Mouse (Mus musculus) spleen, embryonic (tissue): ENCODE data around the gene Gm20388.

ENCODE experiments used
- CTCF ChIA-PET: fragments of 350-600 bp; sonication (Branson Sonifier 250); formaldehyde crosslinking; loops from one replicate; lab custom pipeline; 2022; lab: Charles Lee

The Gm20388 gene

DNA sequence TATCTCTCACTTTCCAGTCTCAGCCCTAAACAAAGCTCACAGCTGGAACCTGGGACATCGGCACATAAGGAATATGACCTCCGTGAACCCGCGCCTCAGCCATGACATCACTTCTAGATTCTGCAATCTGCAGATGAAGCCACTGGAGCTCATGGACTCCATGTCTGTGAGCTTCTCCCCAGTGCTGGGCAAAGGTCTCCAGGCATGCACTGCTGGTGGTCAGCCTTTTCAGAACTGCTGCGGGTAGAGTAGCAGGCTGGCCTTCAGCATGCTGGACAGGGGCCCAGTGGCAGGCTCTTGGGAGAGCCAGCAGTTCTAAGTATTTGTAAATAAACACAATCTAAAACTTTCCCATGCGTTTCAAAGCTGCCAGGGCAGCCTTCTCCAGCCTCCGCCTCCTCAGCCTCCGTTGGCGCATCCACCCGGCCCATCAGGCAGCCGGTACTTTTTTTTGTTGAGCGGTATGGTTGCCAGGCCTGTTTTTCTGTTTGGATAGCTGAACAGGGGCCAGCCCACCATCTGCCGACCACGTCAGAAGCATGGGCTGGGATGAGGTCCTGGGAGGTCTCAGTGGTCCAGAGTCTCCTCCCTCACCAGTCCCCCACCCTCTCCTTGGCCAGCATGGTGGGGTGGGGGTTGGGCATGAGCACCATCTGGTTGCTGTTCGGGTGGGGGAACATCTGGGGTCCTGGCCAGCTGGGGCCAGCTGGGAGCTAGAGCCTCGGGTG lies 2729.0 kb downstream of the Gm20388 start:
- CTCF ChIA-PET: no interaction called here

DNA sequence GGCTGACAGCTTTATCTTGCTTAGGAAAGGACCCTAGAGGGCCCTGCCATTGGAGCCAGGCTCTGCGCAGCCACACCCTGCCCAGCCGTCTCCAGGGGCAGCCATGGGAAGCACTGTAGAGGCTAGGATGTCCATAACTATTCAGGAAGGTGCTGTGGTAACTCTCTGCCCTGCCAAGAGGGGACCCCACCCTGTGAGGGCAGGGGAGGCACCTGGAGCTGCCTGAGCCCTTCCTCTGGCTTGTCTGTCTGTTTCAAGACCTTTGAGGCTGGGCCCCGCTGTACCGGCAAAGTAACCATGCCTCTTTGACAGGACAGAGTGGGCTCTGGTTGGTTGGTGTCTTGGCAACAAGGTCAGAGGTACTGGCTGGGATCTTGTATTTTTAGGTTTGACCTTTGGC lies 2730.2 kb downstream of the Gm20388 start:
- CTCF ChIA-PET: no interaction called here

DNA sequence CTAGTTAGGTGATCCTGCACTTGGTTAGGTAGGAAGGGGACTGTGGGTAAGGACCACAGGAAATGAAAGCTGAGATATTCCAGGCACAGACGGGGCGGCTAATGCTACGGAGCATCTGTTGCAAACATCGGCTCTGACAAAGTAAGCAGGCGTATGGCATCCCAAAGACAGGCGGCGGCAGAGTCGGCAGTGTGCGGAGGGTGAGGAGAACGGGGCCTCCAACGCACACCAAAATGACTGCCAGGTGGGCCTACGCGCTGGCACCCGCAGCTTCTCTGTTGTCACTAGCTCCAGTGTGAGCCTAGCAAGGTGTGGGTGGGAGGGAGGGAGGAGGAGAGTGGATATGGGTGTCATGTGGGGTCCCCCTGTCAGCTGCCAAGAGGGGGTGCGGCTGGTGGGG lies 2730.8 kb downstream of the Gm20388 start:
- CTCF ChIA-PET: interaction anchor here (0.6 kb wide), 1 partner anchor 19 kb away, joined by 3 read pairs; the partner anchor contains the start of gene Pabpn1l

DNA sequence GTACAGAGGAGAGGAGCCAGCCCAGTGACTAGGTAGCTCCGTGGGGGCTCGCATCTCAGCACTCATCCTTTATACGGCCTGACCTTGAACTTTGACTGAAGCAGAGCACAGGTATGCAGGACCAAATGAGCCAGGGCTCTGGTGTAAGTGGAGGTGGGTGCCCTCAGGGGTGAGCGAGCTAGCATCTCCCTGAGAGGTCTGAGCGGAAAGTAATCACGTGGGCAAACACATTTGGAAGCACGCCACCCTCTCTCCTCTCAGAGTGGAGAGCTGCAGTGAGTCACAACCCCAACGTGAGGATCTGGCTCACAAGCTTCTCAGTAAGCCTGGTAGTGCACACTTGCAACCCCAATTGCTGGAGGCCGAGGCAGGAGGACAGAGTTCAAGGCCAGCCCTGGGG lies 2731.4 kb downstream of the Gm20388 start:
- CTCF ChIA-PET: interaction anchor here (0.6 kb wide), 1 partner anchor 19 kb away, joined by 3 read pairs; the partner anchor contains the start of gene Pabpn1l

DNA sequence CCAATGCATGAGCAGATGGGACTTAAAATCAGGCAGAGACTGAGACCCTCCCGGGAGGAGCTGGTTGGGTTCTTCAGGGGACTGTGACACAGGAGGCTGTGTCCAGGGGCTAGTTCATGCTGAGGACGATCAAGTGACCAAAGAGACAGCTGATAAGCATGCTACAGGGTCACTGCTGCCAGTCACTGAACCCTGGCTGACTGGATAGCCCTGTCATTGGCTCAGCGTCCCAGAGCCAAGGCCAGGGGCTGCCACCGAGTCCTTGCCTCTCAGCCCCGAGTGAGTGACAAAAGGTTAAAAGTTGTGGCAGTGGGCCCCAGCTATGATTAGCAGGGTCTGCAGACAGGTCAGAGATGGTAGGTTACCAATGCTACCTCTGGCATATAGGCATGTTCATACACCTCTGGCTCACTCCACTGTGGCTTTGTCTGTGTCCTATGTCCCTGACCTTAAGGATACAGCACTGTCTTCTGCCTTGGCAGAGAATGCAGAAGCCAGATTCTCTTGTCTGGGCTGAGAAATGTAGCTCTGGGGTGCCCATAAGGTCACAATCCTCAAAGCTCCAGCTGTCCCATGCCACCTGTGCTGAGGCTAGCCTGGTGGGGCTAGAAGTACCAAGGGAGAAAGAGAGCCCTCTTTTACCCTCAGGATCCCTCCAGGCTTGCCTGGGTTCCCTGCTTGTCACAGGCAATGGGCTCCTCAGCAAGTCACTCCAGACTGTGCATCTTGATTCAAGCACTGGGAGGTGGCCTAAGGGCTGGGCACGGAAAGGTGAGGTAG lies 2733.7 kb downstream of the Gm20388 start:
- CTCF ChIA-PET: interaction anchor here (0.6 kb wide), 1 partner anchor 986 kb away, joined by 3 read pairs; no protein-coding TSS in a partner anchor

DNA sequence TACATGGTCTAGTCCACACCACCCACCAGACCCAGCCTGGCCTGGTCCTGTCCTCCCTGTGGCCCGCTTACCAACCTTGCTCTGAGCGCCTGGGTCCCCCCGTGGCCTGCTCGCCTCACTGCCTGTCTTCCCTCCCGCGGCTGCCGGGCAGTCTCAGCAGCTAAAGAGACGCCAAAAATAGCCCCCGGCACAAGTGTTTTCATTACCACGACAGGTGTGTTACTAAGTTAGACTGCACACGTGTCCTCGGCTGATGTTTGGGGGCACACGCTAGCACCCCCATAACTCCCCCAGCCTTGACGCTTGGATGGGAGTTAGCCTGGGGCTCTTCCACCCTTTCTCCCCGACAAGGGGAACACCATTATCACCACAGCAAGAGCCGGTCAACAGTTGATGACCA lies 2735.7 kb downstream of the Gm20388 start:
- CTCF ChIA-PET: no interaction called here

DNA sequence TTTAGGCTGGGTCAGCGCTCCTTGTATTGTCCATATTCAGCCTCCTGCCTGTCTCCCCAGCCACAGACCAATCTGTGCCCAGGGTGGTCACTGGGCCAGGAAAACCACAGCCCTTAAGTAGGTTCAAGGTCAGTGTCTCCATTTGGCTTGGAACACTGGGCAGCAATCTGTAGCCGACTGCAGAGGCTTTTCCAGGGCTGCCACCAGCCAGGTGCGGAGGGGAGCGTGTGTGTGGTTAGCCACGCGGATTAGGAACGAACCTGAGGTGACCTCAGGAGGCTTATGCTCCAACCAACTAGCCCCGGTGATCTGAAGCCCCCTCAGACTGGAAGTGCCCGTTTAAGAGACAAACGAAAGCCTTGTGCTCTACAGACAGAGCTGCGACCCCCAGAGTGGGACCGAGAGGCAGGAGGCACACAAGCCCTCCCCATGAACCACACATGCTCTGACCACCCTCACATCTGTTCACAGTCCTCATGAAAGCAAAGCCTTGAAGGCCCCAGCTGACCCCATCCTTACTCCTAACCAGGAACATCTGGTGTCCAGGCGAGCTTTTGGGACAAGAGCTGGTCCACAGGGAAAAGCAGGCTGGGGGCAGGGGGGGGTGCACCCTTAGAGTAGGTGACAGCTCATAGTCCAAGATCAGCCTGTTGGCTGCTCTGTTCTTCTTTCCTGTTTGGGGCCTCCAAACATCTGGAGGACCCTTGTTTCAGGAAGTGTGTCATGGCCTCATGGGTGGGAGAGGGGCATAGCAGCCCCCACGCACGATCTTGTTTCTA lies 2737.7 kb downstream of the Gm20388 start:
- CTCF ChIA-PET: no interaction called here

DNA sequence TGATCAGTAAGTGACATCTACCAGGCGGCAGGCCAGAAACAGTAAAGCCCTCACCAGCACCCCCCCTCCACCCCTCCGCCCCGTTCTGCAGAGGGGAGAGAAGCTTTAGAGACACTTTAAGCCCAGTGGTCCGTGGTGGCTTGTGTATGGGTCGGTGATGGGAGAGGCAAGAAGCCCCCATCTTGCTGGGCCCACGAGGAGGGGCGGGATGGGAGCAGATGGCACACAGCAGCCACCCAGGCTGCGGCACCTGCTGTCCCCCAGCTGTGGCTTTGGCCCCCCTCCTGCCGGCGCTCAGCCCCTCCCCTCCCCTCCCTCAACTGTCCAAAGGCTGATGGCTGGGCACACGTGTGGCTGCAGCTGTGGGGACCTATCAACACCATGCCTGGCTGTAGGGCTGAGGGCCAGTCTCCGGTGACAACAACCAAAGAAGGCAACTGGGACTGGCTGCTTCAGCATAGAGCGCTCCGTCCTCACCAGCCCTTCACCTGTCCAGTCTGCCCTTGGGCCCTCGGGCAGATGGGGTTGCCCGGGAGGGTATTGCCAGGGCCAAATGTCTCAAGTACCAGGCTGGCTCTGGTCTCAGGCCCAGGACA lies 2740.8 kb downstream of the Gm20388 start:
- CTCF ChIA-PET: no interaction called here

DNA sequence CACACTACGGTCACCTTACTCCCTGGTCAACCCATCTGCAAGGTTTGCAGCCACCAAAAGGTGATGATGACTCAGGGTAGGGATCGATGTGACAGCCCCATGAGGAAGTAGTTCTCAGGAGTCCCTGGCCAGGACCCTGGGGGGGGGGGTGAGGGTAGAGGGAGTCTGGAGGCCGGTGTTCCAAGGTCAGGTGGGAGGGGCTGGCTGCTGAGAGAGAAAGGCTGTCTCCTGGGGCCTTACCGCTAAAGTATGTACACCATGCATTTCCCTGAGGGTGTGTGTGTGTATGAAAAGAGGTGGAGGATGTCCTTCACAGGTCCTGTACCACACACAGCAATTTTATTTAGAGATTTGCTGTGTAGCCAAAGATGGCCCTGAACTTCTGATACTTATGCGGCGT lies 2742.0 kb downstream of the Gm20388 start:
- CTCF ChIA-PET: no interaction called here

DNA sequence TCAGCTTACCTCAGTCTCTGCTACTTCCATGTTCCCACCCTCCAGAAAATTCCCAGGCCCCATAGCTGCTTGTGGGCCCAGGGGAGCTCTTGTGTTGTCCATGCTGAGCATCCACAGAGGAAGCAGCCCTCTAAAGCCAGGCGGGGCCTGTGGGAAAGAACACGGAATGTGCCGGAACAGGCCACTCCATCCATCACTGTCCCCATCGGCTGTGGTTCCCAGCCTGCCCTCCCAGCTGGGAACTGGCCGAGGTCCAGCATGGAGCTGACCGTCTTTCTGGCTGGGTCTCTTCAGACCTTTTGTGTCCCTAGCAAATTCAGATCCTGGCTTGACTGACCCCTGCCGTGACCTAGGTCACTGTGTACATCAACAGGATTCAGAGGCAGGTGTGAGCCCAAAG lies 2744.1 kb downstream of the Gm20388 start:
- CTCF ChIA-PET: interaction anchor here (0.9 kb wide), 1 partner anchor 104 kb away, joined by 3 read pairs; no protein-coding TSS in a partner anchor

DNA sequence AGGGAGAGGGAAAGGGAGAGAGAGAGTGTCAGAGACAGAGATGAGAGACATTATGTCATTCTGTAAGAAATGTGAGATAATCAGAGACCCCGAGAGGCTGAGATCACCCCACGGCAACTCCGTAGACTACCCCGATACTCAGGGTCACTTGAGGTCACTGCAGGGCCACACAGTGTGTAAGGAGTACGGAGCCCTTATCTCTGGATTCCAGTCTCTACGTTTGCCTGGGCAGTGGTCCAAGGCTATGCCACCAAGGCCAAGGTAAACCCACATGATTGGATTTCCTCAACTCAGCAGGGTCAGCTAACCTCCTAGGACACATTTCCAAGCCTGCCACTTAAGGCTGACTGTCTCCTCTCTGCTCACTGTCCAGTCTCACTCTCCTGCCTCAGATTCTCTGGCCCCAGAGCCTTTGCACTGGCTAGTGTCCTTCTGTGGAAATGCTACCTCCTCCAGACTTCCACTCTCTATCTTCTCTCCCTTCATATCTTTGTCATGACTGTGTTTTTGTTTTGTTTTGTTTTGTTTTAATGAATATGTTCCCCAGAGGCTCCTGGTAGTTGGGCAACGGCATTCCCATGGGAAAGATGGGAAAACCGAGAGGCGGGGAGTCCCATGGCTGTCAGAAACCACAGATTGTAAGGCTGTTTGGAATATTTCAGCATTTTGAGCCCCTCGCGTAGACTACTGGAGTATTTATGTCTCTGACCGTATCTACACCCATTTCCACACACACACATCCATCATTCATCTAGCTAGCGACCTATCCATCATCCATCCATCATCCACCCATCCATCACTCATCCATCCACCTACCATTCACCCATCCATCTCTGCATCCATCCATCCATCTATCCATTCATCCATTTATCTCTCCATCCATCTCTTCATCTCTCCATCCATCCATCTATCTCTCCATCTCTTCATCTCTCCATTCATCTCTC lies 2745.7 kb downstream of the Gm20388 start:
- CTCF ChIA-PET: no interaction called here

DNA sequence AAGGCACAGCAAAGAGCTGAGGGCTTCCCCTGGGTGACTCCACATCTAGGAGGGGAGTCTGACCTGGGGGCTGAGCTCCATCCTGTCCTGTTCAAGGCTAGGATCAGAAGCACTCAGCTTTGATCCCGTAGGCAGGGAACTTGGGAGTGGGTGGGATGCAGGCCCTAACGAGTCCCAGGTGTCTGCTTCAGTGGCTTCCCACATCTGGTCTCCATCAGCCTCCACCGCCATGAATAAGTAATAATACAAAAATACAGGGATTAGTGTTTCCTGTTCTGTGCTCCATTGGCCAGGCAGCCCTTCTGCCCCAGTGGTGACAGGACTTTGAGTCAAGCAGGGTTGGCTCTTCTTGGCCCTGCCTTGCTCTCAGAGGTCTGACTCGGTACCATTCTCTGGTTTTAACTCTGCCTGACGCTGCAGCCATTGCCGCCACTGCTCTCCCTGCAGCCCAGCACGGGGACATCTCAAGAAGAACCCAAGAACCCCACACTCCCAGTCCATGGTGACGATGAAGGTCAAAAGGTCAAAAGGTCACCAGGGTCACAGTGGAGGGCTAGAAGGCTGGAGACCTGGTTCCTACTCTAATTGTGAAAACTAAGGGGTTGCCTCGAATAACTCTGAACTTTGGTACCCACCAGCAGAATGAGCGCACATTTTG lies 2747.6 kb downstream of the Gm20388 start:
- CTCF ChIA-PET: no interaction called here

DNA sequence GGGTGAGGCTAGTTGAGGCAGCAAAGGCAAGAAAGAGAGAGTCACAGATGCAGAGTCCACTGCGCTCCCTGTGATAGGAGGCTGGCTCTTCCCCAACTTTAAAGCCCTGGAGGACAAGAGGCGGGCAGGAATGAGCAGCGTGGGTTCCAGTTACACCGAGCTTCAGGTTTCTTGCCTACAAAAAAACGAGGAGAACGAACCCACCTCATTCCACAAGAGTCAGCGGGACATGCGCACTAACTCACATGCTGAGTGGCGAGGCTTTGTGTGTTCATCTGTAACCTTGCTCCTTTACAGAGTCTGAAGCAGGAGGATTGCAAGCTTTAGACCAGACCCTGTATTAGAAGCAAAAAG lies 2748.1 kb downstream of the Gm20388 start:
- CTCF ChIA-PET: interaction anchor here (1.5 kb wide), 1 partner anchor 40 kb away, joined by 3 read pairs; no protein-coding TSS in a partner anchor

DNA sequence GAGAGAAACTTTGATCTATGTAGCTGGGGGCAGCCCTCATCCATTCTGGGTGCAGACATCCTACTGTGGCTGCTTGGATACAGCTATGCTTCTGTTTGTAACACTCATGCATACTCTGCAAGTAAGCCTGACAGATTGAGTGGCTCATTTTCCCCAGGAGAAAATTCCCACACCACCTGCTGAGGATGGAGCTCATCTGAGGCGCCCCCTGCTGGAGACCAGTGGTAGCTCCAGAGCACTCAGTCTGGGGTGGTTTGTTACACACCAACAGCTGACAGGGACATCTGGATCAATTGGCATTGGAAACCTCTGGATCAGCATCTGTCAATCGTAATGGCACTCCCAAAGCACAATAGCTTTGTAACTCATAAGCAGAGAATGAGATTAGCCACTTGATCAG lies 2749.4 kb downstream of the Gm20388 start:
- CTCF ChIA-PET: interaction anchor here (0.5 to 1.5 kb wide), 4 partner anchors 41 to 625 kb away, joined by 3 read pairs; no protein-coding TSS in a partner anchor

DNA sequence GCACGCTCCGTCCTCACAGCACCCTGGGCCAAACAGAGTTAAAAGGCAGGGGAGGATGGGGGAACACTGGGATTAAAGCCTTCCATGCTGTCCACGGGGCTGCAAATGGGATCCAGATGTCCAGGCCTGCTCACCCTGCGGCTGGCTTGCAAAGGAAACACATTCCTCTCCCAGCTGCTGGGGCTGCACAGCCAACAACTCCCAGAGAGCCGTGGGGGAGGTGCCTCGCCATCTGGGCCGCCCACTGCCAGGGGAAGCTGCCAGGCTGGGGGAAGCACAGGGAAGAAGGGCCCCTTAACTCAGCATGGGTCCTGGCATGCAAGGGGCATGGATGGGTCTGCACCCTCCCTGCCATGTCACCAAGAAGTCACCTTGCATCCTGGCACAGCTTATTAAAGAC lies 2750.5 kb downstream of the Gm20388 start:
- CTCF ChIA-PET: no interaction called here

DNA sequence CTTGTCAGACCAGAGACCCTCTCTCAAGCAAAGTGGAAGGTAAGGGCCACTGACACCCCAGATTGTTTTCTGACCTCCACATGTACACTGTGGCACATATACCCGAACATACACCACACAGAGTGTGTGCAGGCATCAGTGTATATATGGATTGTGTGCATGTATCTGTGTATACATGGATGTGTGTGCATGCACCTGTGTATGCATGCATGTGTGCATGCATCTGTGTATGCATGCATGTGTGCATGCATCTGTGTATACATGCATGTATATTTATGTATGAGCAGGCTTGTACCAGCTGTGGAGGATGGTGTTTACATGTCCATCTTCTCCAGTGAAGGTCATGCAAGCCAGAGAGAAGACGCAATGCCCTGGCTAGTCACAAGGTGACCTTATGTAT lies 2751.3 kb downstream of the Gm20388 start:
- CTCF ChIA-PET: no interaction called here

DNA sequence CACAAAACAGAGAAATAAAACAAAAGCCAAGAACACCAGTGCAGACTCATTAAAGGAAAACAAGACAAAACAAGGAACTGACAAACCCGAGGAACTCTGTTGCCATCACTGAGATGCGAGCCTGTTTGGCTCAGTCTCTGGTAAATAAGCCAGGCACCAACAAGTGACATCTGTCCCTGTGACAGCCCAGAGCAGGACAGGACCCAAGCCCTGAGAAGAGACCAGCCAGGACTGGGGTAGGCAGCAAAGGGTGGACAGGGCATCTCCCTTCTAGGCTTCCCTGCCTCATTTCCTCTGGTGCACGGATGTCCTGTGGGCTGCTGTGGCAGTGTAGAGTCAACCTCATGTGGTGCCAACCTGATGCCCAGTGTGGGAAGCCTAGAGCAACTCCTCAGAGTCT lies 2752.5 kb downstream of the Gm20388 start:
- CTCF ChIA-PET: no interaction called here

DNA sequence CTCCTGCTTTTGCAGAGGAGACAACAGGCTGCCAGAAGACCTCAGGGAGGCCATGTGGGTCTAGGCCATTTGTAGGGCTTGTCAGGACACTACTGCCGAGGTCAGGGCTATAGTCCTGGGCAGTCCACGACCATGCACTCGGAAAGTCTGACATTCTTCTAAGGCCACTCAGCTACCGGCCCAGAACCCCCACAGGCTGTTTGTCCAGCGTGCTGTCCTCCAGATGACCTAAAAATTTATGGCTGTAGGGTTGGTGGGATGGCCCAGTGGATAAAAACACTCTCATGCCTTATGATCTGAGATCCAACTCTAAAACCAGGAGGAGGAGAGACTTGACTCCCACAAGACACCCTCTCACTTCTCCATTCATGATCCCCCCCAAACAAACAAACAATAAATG lies 2753.0 kb downstream of the Gm20388 start:
- CTCF ChIA-PET: no interaction called here

DNA sequence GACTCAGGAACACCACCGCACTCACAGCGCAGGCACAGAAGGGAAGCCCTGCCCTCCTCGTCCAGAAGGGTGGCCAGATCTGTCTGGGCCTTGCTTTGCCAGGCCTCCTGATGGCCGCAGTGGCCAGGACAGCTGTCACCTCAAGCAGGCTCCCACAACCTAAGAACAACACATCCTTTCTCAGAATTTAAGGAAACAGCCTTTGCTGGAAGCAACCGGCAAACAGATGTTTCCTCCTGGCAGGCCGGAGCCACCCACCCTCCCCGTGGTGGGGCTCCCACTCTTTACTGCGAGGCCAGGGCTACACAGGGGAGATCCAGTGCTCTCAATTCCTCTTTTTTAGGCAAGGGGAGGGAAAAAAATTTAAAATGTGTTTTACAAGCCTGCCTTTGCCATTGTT lies 2754.6 kb downstream of the Gm20388 start:
- CTCF ChIA-PET: no interaction called here
